Mouse (Mus musculus) liver, embryonic 14.5 days (tissue): ENCODE data around the gene Rassf3. TPM values are rescaled to one million over a fixed set of nuclear protein-coding genes. Genes with fewer than 3 reads are reported as not detected.

Experiments used
- ATAC-seq: fragments of 200-750 bp; cut with Nextera tagmentation; 2 replicates; pipeline ENCODE4 v1.8.0; 2017; ENCODE audit warnings: moderate number of reproducible peaks, mild to moderate bottlenecking, moderate library complexity; ENCODE audit not compliant: insufficient read depth
- DNase-seq, 3 experiments: peaks; one replicate each; pipeline ENCODE4 v3.0.0-alpha.2; 2012 to 2013; ENCODE audit warnings: low read depth in 3 of 3, low spot score in 3 of 3
- H3K27ac ChIP-seq: fragments of 300-500 bp; sonication (generic); 2 replicates; pipeline ENCODE4 v1.5.1; 2014; ENCODE audit warnings: moderate library complexity, mild to moderate bottlenecking, control low read depth, inconsistent platforms
- H3K27me3 ChIP-seq: fragments of 300-500 bp; sonication (generic); 2 replicates; pipeline ENCODE4 v1.6.1; 2014; ENCODE audit warnings: mild to moderate bottlenecking, low read length, moderate library complexity; ENCODE audit not compliant: control insufficient read depth, insufficient read depth
- H3K36me3 ChIP-seq: fragments of 300-500 bp; sonication (generic); replicated peaks from 2 replicates; pipeline ENCODE4 v1.6.1; 2014; ENCODE audit warnings: low read depth; ENCODE audit not compliant: control insufficient read depth, insufficient read depth
- H3K4me1 ChIP-seq, 2 experiments: fragments of 200-500 bp in 1 of 2; fragments of 300-500 bp in 1 of 2; sonication (generic) in 1 of 2; replicated peaks; 2 replicates each; pipeline ENCODE4 v1.6.1; 2012 to 2014; ENCODE audit warnings: antibody characterized with exemption in 1 of 2, inconsistent platforms in 1 of 2, low read length in 1 of 2; ENCODE audit not compliant: control insufficient read depth in 2 of 2, insufficient read depth in 2 of 2
- H3K4me2 ChIP-seq: fragments of 300-500 bp; sonication (generic); 2 replicates; pipeline ENCODE4 v1.6.1; 2014; ENCODE audit warnings: low read depth, mild to moderate bottlenecking, control low read depth, moderate library complexity
- H3K4me3 ChIP-seq, 2 experiments: fragments of 200-500 bp in 1 of 2; fragments of 300-500 bp in 1 of 2; sonication (generic) in 1 of 2; 2 replicates each; pipeline ENCODE4 v1.5.1; 2012 to 2014; ENCODE audit warnings: low read depth in 2 of 2, low read length in 2 of 2, mild to moderate bottlenecking in 2 of 2, control low read depth in 1 of 2, inconsistent platforms in 1 of 2, moderate library complexity in 1 of 2; ENCODE audit not compliant: insufficient read depth in 1 of 2
- H3K9ac ChIP-seq: fragments of 300-500 bp; sonication (generic); replicated peaks from 2 replicates; pipeline ENCODE4 v1.6.1; 2014; ENCODE audit warnings: mild to moderate bottlenecking, control low read depth, moderate library complexity
- H3K9me3 ChIP-seq: fragments of 300-500 bp; sonication (generic); 2 replicates; pipeline ENCODE4 v1.6.1; 2016; ENCODE audit warnings: low read length, mixed read lengths; ENCODE audit not compliant: control insufficient read depth
- CTCF ChIP-seq: IDR thresholded peaks from 2 replicates; pipeline ENCODE4 v1.5.1; 2016; ENCODE audit warnings: antibody characterized with exemption, low read depth, control low read depth
- EP300 ChIP-seq: IDR thresholded peaks from 2 replicates; pipeline ENCODE4 v1.6.1; 2016; ENCODE audit warnings: antibody characterized with exemption, low read depth
- WGBS: fragments of 180-500 bp; shearing (Covaris S2); extraction: QIAGEN DNeasy Blood & Tissue Kit; methylation state at CpG from one replicate; pipeline ENCODE4 v1.1.7; 2014; ENCODE audit not compliant: insufficient replicate concordance; 5-methylcytosine and 5-hydroxymethylcytosine counted together
- polyA plus RNA-seq, 2 experiments: library from polyadenylated mRNA; depleted of rRNA in 1 of 2; stranded (reverse) in 1 of 2; unstranded in 1 of 2; fragments of >200 nt; fragmentation: Nextera tagmentation in 1 of 2; extraction: Ambion mirVana in 1 of 2; gene quantifications; 2 replicates each; pipeline versions ENCODE4 v1.2.1 to v1.2.3; 2012 to 2014

The Rassf3 gene
- polyA plus RNA-seq, 2 experiments: 7.9 to 8.6 TPM

- Histone ChIP-seq H3K27ac (no peak overlapping the region), H3K9ac (peak overlapping the region; percentile 55), H3K4me2 (peak overlapping the region; percentile 96), H3K4me3 (peak overlapping the region; percentile 59 to 70), H3K9me3 (no peaks in the 10 kb centered on the region), H3K36me3 (no peaks in the 10 kb centered on the region), H3K4me1 (peaks cover 32 to 41% of the 10 kb centered on the region in 2 experiments), H3K27me3 (peaks cover 3% of the 10 kb centered on the region)
- WGBS: under 1% methylated on average over 31 of the region's 31 CpGs
- ATAC-seq (no peak), DNase-seq (no peak)
- TF ChIP-seq CTCF: no peak
- TF ChIP-seq EP300: no peak
These were observed 961 bp downstream of the Rassf3 start for GRCm38 (mm10) chr10:121475101-121475671.

- 0 out of 2 replicates have a peak overlapping the region, but pooled peaks have one; percentile 4 for H3K9ac ChIP-seq
- no peak for ATAC-seq
- H3K27ac ChIP-seq: no peak overlapping the region
- peaks cover 38 to 45% of the 10 kb centered on the region in 2 experiments for H3K4me1 ChIP-seq
- DNase-seq: no peak
- 16% methylated on average over 4 of the region's 4 CpGs for WGBS
- H3K27me3 ChIP-seq: peaks cover 3% of the 10 kb centered on the region
- no peaks in the 10 kb centered on the region for H3K9me3 ChIP-seq
- peak overlapping the region; percentile 96 for H3K4me2 ChIP-seq
- TF ChIP-seq EP300 (no peak), CTCF (no peak)
- no peaks in the 10 kb centered on the region for H3K36me3 ChIP-seq
- peak overlapping the region; percentile 59 to 70 for H3K4me3 ChIP-seq
These were observed 1.9 kb downstream of the Rassf3 start for GRCm38 (mm10) chr10:121474288-121474687.

GRCm38 (mm10) chr10:121473723-121474215 lies 2.4 kb downstream of the Rassf3 start:
- H3K27me3 ChIP-seq: peaks cover 3% of the 10 kb centered on the region
- no peaks in the 10 kb centered on the region for H3K9me3 ChIP-seq
- TF ChIP-seq EP300 (no peak), CTCF (no peak)
- DNase-seq: no peak
- peak overlapping the region; percentile 96 for H3K4me2 ChIP-seq
- peak overlapping the region; percentile 59 to 70 for H3K4me3 ChIP-seq
- H3K36me3 ChIP-seq: no peaks in the 10 kb centered on the region
- H3K27ac ChIP-seq: no peak overlapping the region
- ATAC-seq: no peak
- WGBS: 5% methylated on average over 12 of the region's 12 CpGs
- H3K9ac ChIP-seq: no peak overlapping the region; the same call in 1 of the 2 replicates
- peaks cover 40 to 48% of the 10 kb centered on the region in 2 experiments for H3K4me1 ChIP-seq

- Histone ChIP-seq H3K27ac (no peak overlapping the region), H3K4me1 (peaks cover 39 to 56% of the 10 kb centered on the region in 2 experiments), H3K9ac (peak overlapping the region; percentile 23; the same call in 1 of the 2 replicates), H3K36me3 (no peaks in the 10 kb centered on the region), H3K4me3 (no peak overlapping the region; a peak in 1 of 4 replicates), H3K9me3 (no peaks in the 10 kb centered on the region), H3K27me3 (peaks cover 3% of the 10 kb centered on the region), H3K4me2 (peak overlapping the region; percentile 96)
- no peak for DNase-seq
- TF ChIP-seq EP300: no peak
- 38% methylated on average over 11 of the region's 11 CpGs for WGBS
- no peak for ATAC-seq
These were observed 3.4 kb downstream of the Rassf3 start for GRCm38 (mm10) chr10:121472593-121473217.

GRCm38 (mm10) chr10:121471570-121472197 lies 4.5 kb downstream of the Rassf3 start:
- Histone ChIP-seq H3K27me3 (peaks cover 3% of the 10 kb centered on the region), H3K9ac (no peak overlapping the region), H3K36me3 (no peaks in the 10 kb centered on the region), H3K4me3 (no peak overlapping the region), H3K9me3 (no peaks in the 10 kb centered on the region), H3K27ac (no peak overlapping the region), H3K4me2 (no peak overlapping the region), H3K4me1 (peaks cover 30 to 50% of the 10 kb centered on the region in 2 experiments)
- 35% methylated on average over 8 of the region's 8 CpGs for WGBS
- no peak for DNase-seq
- ATAC-seq: no peak
- TF ChIP-seq EP300 (no peak), CTCF (no peak)
